Mouse (Mus musculus) brain, embryonic 14.5 days (tissue): ENCODE measurements around the gene Gm6904.
A peak's percentile ranks its signal among the peaks of the same experiment; 100 is the strongest.

Experiments
- CTCF ChIP-seq: fragments of 200-500 bp; IDR thresholded peaks from 2 replicates; pipeline ENCODE4 v1.5.1; 2012; ENCODE audit warnings: inconsistent platforms, mild to moderate bottlenecking, moderate library complexity, borderline replicate concordance; ENCODE audit not compliant: insufficient read depth, insufficient read length; ENCODE audit errors: extremely low read depth
- POLR2A ChIP-seq: fragments of 200-500 bp; IDR thresholded peaks from 2 replicates; pipeline ENCODE4 v1.6.1; 2012; ENCODE audit warnings: mild to moderate bottlenecking, inconsistent platforms, borderline replicate concordance; ENCODE audit not compliant: poor library complexity, insufficient read depth, insufficient read length, severe bottlenecking; ENCODE audit errors: extremely low read depth

DNA sequence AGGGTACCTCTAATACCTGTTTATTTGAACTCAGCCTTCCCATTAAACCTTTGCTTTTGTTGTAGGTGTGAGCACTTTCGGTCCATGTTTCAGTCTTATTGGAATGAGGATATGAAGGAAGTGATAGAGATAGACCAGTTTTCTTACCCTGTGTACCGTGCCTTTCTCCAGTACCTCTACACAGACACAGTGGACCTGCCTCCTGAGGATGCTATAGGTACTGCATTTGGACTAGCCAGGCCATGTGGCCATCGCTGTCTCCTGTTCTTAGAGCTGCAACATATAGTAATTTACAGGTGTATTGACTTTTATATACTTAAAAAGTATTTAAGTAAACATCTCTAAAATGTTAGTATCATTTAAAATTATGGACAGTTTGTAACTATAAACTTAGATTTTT lies 30.2 kb downstream of the Gm6904 start:
- TF ChIP-seq POLR2A (no peak), CTCF (peak; percentile 6; the same call in 1 of the 2 replicates)
